Mouse (Mus musculus) embryo, embryonic 9.5 days (tissue): ENCODE data around the gene 4930435E12Rik.
"Not testable (repeated sequence)": the region's sequence is repeated elsewhere in the genome, so short reads cannot be mapped to it uniquely, and the experiment has no call there.

ENCODE experiments used
- DNase-seq: peaks from one replicate; pipeline ENCODE4 v3.0.0-alpha.2; 2017; ENCODE audit errors: extremely low spot score

4930435E12Rik gene

GRCm38 (mm10) chr16:38828649-38829048 lies at the start of gene 4930435E12Rik:
Gene 4930435E12Rik (minus strand): TSS chr16:38828749.
- DNase-seq = no peak

- DNase-seq = no peak
Observed at GRCm38 (mm10) chr16:38874481-38874880, 45.9 kb upstream of the 4930435E12Rik start.

- no peak for DNase-seq
Observed at GRCm38 (mm10) chr16:38873231-38873630, 44.7 kb upstream of the 4930435E12Rik start.

- no peak for DNase-seq
Observed at GRCm38 (mm10) chr16:38864358-38864757, 35.8 kb upstream of the 4930435E12Rik start.

- DNase-seq = no peak
Observed at GRCm38 (mm10) chr16:38860548-38860947, 32.0 kb upstream of the 4930435E12Rik start.

- peak; percentile 37 for DNase-seq
Observed at GRCm38 (mm10) chr16:38858120-38858749, 29.7 kb upstream of the 4930435E12Rik start.

- DNase-seq = peak; percentile 60
Observed at GRCm38 (mm10) chr16:38812521-38812920, 16.0 kb downstream of the 4930435E12Rik start.

GRCm38 (mm10) chr16:38810196-38810595 lies 18.4 kb downstream of the 4930435E12Rik start:
- no peak for DNase-seq

GRCm38 (mm10) chr16:38807796-38808195 lies 20.8 kb downstream of the 4930435E12Rik start:
- not testable (repeated sequence) for DNase-seq

- DNase-seq = peak; percentile 33
Observed at GRCm38 (mm10) chr16:38800091-38800490, 28.5 kb downstream of the 4930435E12Rik start, which contains the start of gene Upk1b. Gene Upk1b (minus strand): TSS chr16:38800328.

- DNase-seq = no peak
Observed at GRCm38 (mm10) chr16:38798957-38799450, 29.5 kb downstream of the 4930435E12Rik start.

- DNase-seq = no peak
Observed at GRCm38 (mm10) chr16:38793120-38793519, 35.4 kb downstream of the 4930435E12Rik start.

- DNase-seq = no peak
Observed at GRCm38 (mm10) chr16:38789966-38790365, 38.6 kb downstream of the 4930435E12Rik start.

GRCm38 (mm10) chr16:38789016-38789415 lies 39.5 kb downstream of the 4930435E12Rik start:
- no peak for DNase-seq

GRCm38 (mm10) chr16:38785301-38785700 lies 43.2 kb downstream of the 4930435E12Rik start:
- no peak for DNase-seq

GRCm38 (mm10) chr16:38782524-38783067 lies 46.0 kb downstream of the 4930435E12Rik start:
- DNase-seq = no peak

- DNase-seq = no peak
Observed at GRCm38 (mm10) chr16:38781946-38782345, 46.6 kb downstream of the 4930435E12Rik start.

- DNase-seq = no peak
Observed at GRCm38 (mm10) chr16:38780960-38781572, 47.5 kb downstream of the 4930435E12Rik start.

- DNase-seq = no peak
Observed at GRCm38 (mm10) chr16:38776342-38776741, 52.2 kb downstream of the 4930435E12Rik start.

GRCm38 (mm10) chr16:38774964-38775746 lies 53.4 kb downstream of the 4930435E12Rik start:
- no peak for DNase-seq

- no peak for DNase-seq
Observed at GRCm38 (mm10) chr16:38772906-38773496, 55.5 kb downstream of the 4930435E12Rik start.

GRCm38 (mm10) chr16:38771145-38771544 lies 57.4 kb downstream of the 4930435E12Rik start:
- no peak for DNase-seq
